Mouse (Mus musculus): ENCODE measurements around the gene Repin1. TPM values are rescaled to one million over a fixed set of nuclear protein-coding genes. Genes with fewer than 3 reads are reported as not detected.

Gene Repin1
- polyA plus RNA-seq, 1 experiment from 2014 or later, result 41.9 TPM

- Histone ChIP-seq H3K36me3 (ENCODE audit: control insufficient read depth, insufficient read depth, low read length) (no peaks in the 10 kb centered on the region; the same call in 1 of the 2 replicates), H3K9me3 (ENCODE audit: control insufficient read depth, low read length) (no peaks in the 10 kb centered on the region), H3K4me3 (ENCODE audit: low read length) (peak overlapping the region; percentile 62), H3K27me3 (replicated peaks; ENCODE audit: control insufficient read depth, insufficient read depth, low read length) (no peaks in the 10 kb centered on the region), H3K9ac (ENCODE audit: low read depth, low read length) (peak overlapping the region; percentile 82), H3K27ac (ENCODE audit: low read depth, low read length) (peak overlapping the region; percentile 94), H3K4me2 (ENCODE audit: low read length) (peak overlapping the region; percentile 76), H3K4me1 (ENCODE audit: control insufficient read depth, insufficient read depth, low read depth, low read length) (peaks cover 9% of the 10 kb centered on the region)
- ATAC-seq, result peak; percentile 87
- 30% methylated on average over 13 of the region's 14 CpGs for WGBS
Observed at GRCm38 (mm10) chr6:48555104-48555890, 38.4 kb upstream of the Repin1 start.

DNA sequence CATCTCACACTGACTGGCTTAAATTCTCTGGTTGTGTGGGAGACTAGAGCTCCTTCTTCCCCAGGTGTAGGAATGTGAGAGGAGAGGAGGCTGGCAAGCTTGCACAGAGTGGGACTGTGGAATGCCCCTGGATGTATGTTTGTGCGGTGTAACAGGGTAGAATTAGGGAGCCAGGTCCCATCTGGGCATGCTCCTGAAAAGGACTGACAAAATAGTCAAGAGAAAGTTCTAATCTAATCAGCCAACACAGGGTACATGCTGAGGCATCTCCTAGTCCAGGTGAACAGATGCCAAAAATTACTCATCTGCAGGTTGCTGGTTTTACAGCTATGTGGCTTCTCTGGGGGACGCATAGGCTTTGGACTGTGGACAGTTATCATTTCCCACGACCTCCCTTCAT is 37.7 kb upstream of the Repin1 start:
- Histone ChIP-seq H3K27me3 (replicated peaks; ENCODE audit: control insufficient read depth, insufficient read depth, low read length) (no peaks in the 10 kb centered on the region), H3K4me1 (ENCODE audit: control insufficient read depth, insufficient read depth, low read depth, low read length) (peaks cover 9% of the 10 kb centered on the region), H3K4me2 (ENCODE audit: low read length) (peak overlapping the region; percentile 76), H3K4me3 (ENCODE audit: low read length) (no peak overlapping the region; the same call in 1 of the 2 replicates), H3K9ac (ENCODE audit: low read depth, low read length) (no peak overlapping the region), H3K36me3 (ENCODE audit: control insufficient read depth, insufficient read depth, low read length) (no peaks in the 10 kb centered on the region; the same call in 1 of the 2 replicates), H3K27ac (ENCODE audit: low read depth, low read length) (no peak overlapping the region), H3K9me3 (ENCODE audit: control insufficient read depth, low read length) (no peaks in the 10 kb centered on the region)
- 87% methylated on average over 3 of the region's 3 CpGs for WGBS
- ATAC-seq, result no peak

- WGBS, result 93% methylated on average over 4 of the region's 4 CpGs
- no peak overlapping the region for H3K27ac ChIP-seq (ENCODE audit: low read depth, low read length)
- no peak overlapping the region for H3K9ac ChIP-seq (ENCODE audit: low read depth, low read length)
- H3K4me1 ChIP-seq (ENCODE audit: control insufficient read depth, insufficient read depth, low read depth, low read length), result peaks cover 3% of the 10 kb centered on the region; the same call in 1 of the 2 replicates
- no peaks in the 10 kb centered on the region for H3K9me3 ChIP-seq (ENCODE audit: control insufficient read depth, low read length)
- H3K4me2 ChIP-seq (ENCODE audit: low read length), result no peak overlapping the region
- no peaks in the 10 kb centered on the region for H3K27me3 ChIP-seq (replicated peaks; ENCODE audit: control insufficient read depth, insufficient read depth, low read length)
- H3K36me3 ChIP-seq (ENCODE audit: control insufficient read depth, insufficient read depth, low read length), result peaks cover 11% of the 10 kb centered on the region
- ATAC-seq, result no peak
- no peak overlapping the region for H3K4me3 ChIP-seq (ENCODE audit: low read length)
Observed at GRCm38 (mm10) chr6:48565693-48566310, 27.9 kb upstream of the Repin1 start.

- Histone ChIP-seq H3K9ac (ENCODE audit: low read depth, low read length) (no peak overlapping the region), H3K27me3 (replicated peaks; ENCODE audit: control insufficient read depth, insufficient read depth, low read length) (no peaks in the 10 kb centered on the region), H3K27ac (ENCODE audit: low read depth, low read length) (no peak overlapping the region), H3K4me2 (ENCODE audit: low read length) (no peak overlapping the region), H3K4me1 (ENCODE audit: control insufficient read depth, insufficient read depth, low read depth, low read length) (peaks cover 3% of the 10 kb centered on the region; the same call in 1 of the 2 replicates), H3K9me3 (ENCODE audit: control insufficient read depth, low read length) (no peaks in the 10 kb centered on the region), H3K36me3 (ENCODE audit: control insufficient read depth, insufficient read depth, low read length) (peaks cover 11% of the 10 kb centered on the region), H3K4me3 (ENCODE audit: low read length) (no peak overlapping the region)
- ATAC-seq, result no peak
- WGBS, result 48% methylated on average over 5 of the region's 5 CpGs
Observed at GRCm38 (mm10) chr6:48566312-48566711, 27.4 kb upstream of the Repin1 start.

DNA sequence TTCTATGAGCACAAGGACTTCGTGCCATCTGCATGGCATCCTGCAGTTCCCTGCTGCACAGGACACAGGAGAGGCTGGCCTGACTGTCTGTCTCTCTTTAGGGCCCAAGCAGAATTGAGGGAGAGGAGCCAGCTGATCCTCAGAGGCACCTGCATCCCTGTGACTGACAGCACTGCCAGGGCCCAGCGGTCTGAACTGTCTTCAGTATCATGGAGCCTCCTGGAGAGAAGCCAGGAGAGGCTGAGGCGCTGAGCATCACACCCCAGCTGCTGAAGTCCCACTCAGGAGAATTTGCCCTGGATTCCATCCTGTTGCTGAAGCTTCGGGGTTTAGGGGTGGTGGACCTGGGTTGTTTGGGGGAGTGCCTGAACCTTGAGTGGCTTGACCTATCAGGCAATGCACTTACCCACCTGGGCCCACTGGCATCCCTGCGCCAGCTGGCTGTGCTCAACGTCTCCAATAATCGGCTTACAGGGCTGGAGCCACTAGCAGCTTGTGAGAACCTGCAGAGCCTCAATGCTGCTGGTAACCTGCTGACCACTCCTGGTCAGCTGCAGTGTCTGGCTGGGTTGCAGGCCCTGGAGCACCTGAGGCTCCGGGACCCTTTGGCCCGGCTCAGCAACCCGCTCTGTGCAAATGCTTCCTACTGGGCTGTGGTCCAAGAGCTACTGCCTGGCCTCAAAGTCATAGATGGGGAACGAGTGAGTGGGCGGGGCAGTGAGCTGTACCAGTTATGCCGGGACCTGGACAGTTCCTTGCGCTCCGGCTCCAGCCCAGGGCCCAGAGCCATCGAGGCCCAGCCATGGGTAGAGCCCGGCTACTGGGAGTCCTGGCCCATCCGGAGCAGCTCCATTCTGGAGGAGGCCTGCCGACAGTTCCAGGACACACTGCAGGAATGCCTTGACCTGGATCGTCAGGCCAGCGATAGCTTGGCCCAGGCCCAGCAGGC is 25.4 kb upstream of the Repin1 start:
- Histone ChIP-seq H3K36me3 (ENCODE audit: control insufficient read depth, insufficient read depth, low read length) (peaks cover 11% of the 10 kb centered on the region), H3K4me1 (ENCODE audit: control insufficient read depth, insufficient read depth, low read depth, low read length) (peaks cover 3% of the 10 kb centered on the region; the same call in 1 of the 2 replicates), H3K9ac (ENCODE audit: low read depth, low read length) (no peak overlapping the region; the same call in 1 of the 2 replicates), H3K27ac (ENCODE audit: low read depth, low read length) (peak overlapping the region; percentile 44; the same call in 1 of the 2 replicates), H3K4me3 (ENCODE audit: low read length) (no peak overlapping the region), H3K4me2 (ENCODE audit: low read length) (no peak overlapping the region), H3K9me3 (ENCODE audit: control insufficient read depth, low read length) (no peaks in the 10 kb centered on the region), H3K27me3 (replicated peaks; ENCODE audit: control insufficient read depth, insufficient read depth, low read length) (no peaks in the 10 kb centered on the region)
- WGBS, result 76% methylated on average over 21 of the region's 21 CpGs
- peak; percentile 64 for ATAC-seq

GRCm38 (mm10) chr6:48569065-48569807 is 24.4 kb upstream of the Repin1 start:
- Histone ChIP-seq H3K9me3 (ENCODE audit: control insufficient read depth, low read length) (no peaks in the 10 kb centered on the region), H3K36me3 (ENCODE audit: control insufficient read depth, insufficient read depth, low read length) (peaks cover 11% of the 10 kb centered on the region), H3K4me3 (ENCODE audit: low read length) (no peak overlapping the region), H3K9ac (ENCODE audit: low read depth, low read length) (no peak overlapping the region), H3K27ac (ENCODE audit: low read depth, low read length) (no peak overlapping the region; the same call in 1 of the 2 replicates), H3K27me3 (replicated peaks; ENCODE audit: control insufficient read depth, insufficient read depth, low read length) (no peaks in the 10 kb centered on the region), H3K4me1 (ENCODE audit: control insufficient read depth, insufficient read depth, low read depth, low read length) (peaks cover 3% of the 10 kb centered on the region; the same call in 1 of the 2 replicates), H3K4me2 (ENCODE audit: low read length) (no peak overlapping the region)
- whole genome bisulfite sequencing, result 78% methylated on average over 8 of the region's 8 CpGs
- no peak for ATAC-seq

DNA sequence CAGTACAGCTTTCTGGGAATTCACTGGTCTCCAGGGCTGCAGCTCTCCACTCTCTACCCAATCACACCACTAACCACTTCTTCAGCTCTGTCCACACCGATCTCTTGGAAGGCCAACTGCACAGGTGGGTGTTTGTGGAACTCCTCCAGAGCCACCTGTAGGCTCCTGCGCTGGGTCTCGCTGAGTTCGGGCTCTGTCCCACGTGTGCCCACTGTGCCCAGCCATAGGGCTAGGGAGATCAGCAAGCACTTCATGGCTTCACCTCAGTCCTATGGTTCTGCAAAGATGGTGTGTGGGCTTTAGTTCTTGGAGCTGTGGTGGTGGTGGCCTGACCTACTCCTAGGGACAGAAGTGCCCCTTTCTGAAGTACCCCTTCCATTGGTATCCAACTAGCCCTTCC is 21.7 kb upstream of the Repin1 start:
- Histone ChIP-seq H3K27ac (ENCODE audit: low read depth, low read length) (no peak overlapping the region), H3K27me3 (replicated peaks; ENCODE audit: control insufficient read depth, insufficient read depth, low read length) (no peaks in the 10 kb centered on the region), H3K9me3 (ENCODE audit: control insufficient read depth, low read length) (no peaks in the 10 kb centered on the region), H3K4me1 (ENCODE audit: control insufficient read depth, insufficient read depth, low read depth, low read length) (peaks cover 3% of the 10 kb centered on the region; the same call in 1 of the 2 replicates), H3K36me3 (ENCODE audit: control insufficient read depth, insufficient read depth, low read length) (no peaks in the 10 kb centered on the region; the same call in 1 of the 2 replicates), H3K4me3 (ENCODE audit: low read length) (no peak overlapping the region), H3K9ac (ENCODE audit: low read depth, low read length) (no peak overlapping the region), H3K4me2 (ENCODE audit: low read length) (no peak overlapping the region)
- 94% methylated on average over 5 of the region's 5 CpGs for WGBS
- ATAC-seq, result no peak

GRCm38 (mm10) chr6:48572572-48573061 is 21.1 kb upstream of the Repin1 start, which contains the start of gene Rarres2:
TSS of gene Rarres2 (minus strand) at chr6:48572789.
- Histone ChIP-seq H3K9ac (ENCODE audit: low read depth, low read length) (no peak within 1 kb of the TSS), H3K27me3 (replicated peaks; ENCODE audit: control insufficient read depth, insufficient read depth, low read length) (no peaks in the 10 kb centered on the region), H3K27ac (ENCODE audit: low read depth, low read length) (no peak within 1 kb of the TSS), H3K36me3 (ENCODE audit: control insufficient read depth, insufficient read depth, low read length) (no peaks in the 10 kb centered on the region; the same call in 1 of the 2 replicates), H3K4me3 (ENCODE audit: low read length) (no peak within 1 kb of the TSS), H3K4me2 (ENCODE audit: low read length) (no peak within 1 kb of the TSS), H3K9me3 (ENCODE audit: control insufficient read depth, low read length) (no peaks in the 10 kb centered on the region), H3K4me1 (ENCODE audit: control insufficient read depth, insufficient read depth, low read depth, low read length) (peaks cover 3% of the 10 kb centered on the region; the same call in 1 of the 2 replicates)
- ATAC-seq, result no peak
- 35% methylated on average over 6 of the region's 6 CpGs for WGBS

All from hindbrain, embryonic 16.5 days (tissue).